Mouse (Mus musculus) olfactory bulb, adult 2 months (tissue): ENCODE data around the gene Diras1.
"Not testable (repeated sequence)": the region's sequence is repeated elsewhere in the genome, so short reads cannot be mapped to it uniquely, and the experiment has no call there.

Experiments
- CTCF ChIP-seq: fragments of 200-500 bp; IDR thresholded peaks from 2 replicates; pipeline ENCODE4 v1.5.1; 2012; ENCODE audit warnings: low read depth, mild to moderate bottlenecking, low read length, moderate library complexity; ENCODE audit not compliant: insufficient read depth
- POLR2A ChIP-seq: fragments of 200-500 bp; IDR thresholded peaks from 2 replicates; pipeline ENCODE4 v1.6.1; 2012; ENCODE audit warnings: mild to moderate bottlenecking, low read depth, low read length, moderate library complexity; ENCODE audit not compliant: insufficient read depth

DNA sequence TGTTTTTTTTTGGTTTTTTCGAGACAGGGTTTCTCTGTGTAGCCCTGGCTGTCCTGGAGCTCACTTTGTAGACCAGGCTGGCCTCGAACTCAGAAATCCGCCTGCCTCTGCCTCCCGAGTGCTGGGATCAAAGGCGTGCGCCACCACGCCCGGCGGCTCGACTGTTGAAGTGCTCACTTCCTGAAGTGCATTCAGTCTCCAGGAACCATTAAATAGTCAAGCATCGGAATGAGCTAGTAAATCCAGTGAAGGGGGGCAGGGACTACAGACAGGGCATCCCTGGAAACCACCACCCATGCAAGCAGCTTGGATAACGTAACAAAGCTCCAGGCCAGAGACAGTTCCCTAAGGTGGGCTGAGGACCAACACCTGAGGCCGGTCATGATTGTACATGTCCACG lies 19.8 kb upstream of the Diras1 start:
- TF ChIP-seq CTCF, POLR2A: not testable (repeated sequence)
